In genomic region chr1:82290723-82291150, GRCm38 (mm10) we compare ENCODE assay signal across 8 mouse cellular contexts. TPM values are rescaled to one million over a fixed set of nuclear protein-coding genes. Genes with fewer than 3 reads are reported as not detected.
DNase-seq lines count a peak whose midpoint lies in the region; ATAC-seq lines count a peak whose summit lies in the region.

No protein-coding gene starts in this region.

- peak overlapping the region; percentile 53 for H3K9ac ChIP-seq in intestine, embryonic 14.5 days (ENCODE audit: low read length)
- peak overlapping the region; percentile 80 for H3K9ac ChIP-seq in midbrain, embryonic 11.5 days (ENCODE audit: low read length)
- H3K9ac ChIP-seq in stomach, embryonic 14.5 days (replicated peaks; ENCODE audit: low read depth, low read length), result peak overlapping the region; percentile 72

- peak overlapping the region; percentile 89 for H3K27ac ChIP-seq in intestine, embryonic 14.5 days (ENCODE audit: low read depth)
- H3K27ac ChIP-seq in midbrain, embryonic 11.5 days (ENCODE audit: low read depth, low read length), result peak overlapping the region; percentile 93
- H3K27ac ChIP-seq in stomach, embryonic 14.5 days (ENCODE audit: low read length), result peak overlapping the region; percentile 96

- H3K9me3 ChIP-seq in erythroblast, embryonic 14.5 days (ENCODE audit: control insufficient read depth, low read length), result peaks cover 6% of the 10 kb centered on the region
- H3K9me3 ChIP-seq in intestine, embryonic 14.5 days (ENCODE audit: control insufficient read depth, low read length), result no peaks in the 10 kb centered on the region
- H3K9me3 ChIP-seq in midbrain, embryonic 11.5 days (ENCODE audit: control insufficient read depth, low read length), result no peaks in the 10 kb centered on the region; the same call in 1 of the 2 replicates
- H3K9me3 ChIP-seq in stomach, embryonic 14.5 days (ENCODE audit: control insufficient read depth, low read depth, low read length), result no peaks in the 10 kb centered on the region

- ATAC-seq in erythroblast, adult 5-6 weeks (replicated peaks; ENCODE audit: low FRiP score, poor library complexity, severe bottlenecking), result no peak
- ATAC-seq in intestine, embryonic 14.5 days (replicated peaks; ENCODE audit: low FRiP score, low TSS enrichment, low read depth), result peak; percentile 16
- peak; percentile 63 for ATAC-seq in midbrain, embryonic 11.5 days (ENCODE audit: low FRiP score)
- peak; percentile 50 for ATAC-seq in stomach, embryonic 14.5 days (ENCODE audit: insufficient number of reproducible peaks, insufficient read depth, low FRiP score, low read depth)

- H3K4me1 ChIP-seq in erythroblast, embryonic 14.5 days (ENCODE audit: control insufficient read depth), result no peaks in the 10 kb centered on the region; the same call in 1 of the 2 replicates
- H3K4me1 ChIP-seq in intestine, embryonic 14.5 days (replicated peaks; ENCODE audit: control insufficient read depth, insufficient read depth, low read length), result peaks cover 34% of the 10 kb centered on the region
- peaks cover 37% of the 10 kb centered on the region for H3K4me1 ChIP-seq in midbrain, embryonic 11.5 days (ENCODE audit: control insufficient read depth, insufficient read depth, low read length)
- peaks cover 30% of the 10 kb centered on the region for H3K4me1 ChIP-seq in stomach, embryonic 14.5 days (ENCODE audit: control insufficient read depth, insufficient read depth, low read length)

- peaks cover 8% of the 10 kb centered on the region; the same call in 1 of the 2 replicates for H3K36me3 ChIP-seq in erythroblast, embryonic 14.5 days (ENCODE audit: control insufficient read depth)
- 0 out of 2 replicates have a peak, but pooled peaks cover 4% of the 10 kb centered on the region for H3K36me3 ChIP-seq in intestine, embryonic 14.5 days (ENCODE audit: control insufficient read depth, insufficient read depth, low read length)
- peaks cover 14% of the 10 kb centered on the region for H3K36me3 ChIP-seq in midbrain, embryonic 11.5 days (ENCODE audit: control insufficient read depth, insufficient read depth, low read length)
- peaks cover 9% of the 10 kb centered on the region for H3K36me3 ChIP-seq in stomach, embryonic 14.5 days (ENCODE audit: control insufficient read depth, insufficient read depth, low read length)

- intact Hi-C loops in gastrocnemius, postnatal 14 days (cut with DNase I; ENCODE audit: low total_unique reads), result loop anchor here (5.0 kb wide), 3 partner anchors 142 to 973 kb away; no protein-coding TSS in a partner anchor
- intact Hi-C loops in left cerebral cortex, postnatal 14 days (cut with DNase I), result loop anchor here (5.0 kb wide), 1 partner anchor 142 kb away; no protein-coding TSS in a partner anchor

- H3K27me3 ChIP-seq in erythroblast, embryonic 14.5 days (ENCODE audit: control insufficient read depth), result peaks cover 94% of the 10 kb centered on the region
- 0 out of 2 replicates have a peak, but pooled peaks cover 2% of the 10 kb centered on the region for H3K27me3 ChIP-seq in intestine, embryonic 14.5 days (replicated peaks; ENCODE audit: control insufficient read depth, insufficient read depth, low read length)
- no peaks in the 10 kb centered on the region for H3K27me3 ChIP-seq in midbrain, embryonic 11.5 days (ENCODE audit: control insufficient read depth, insufficient read depth, low read length)
- H3K27me3 ChIP-seq in stomach, embryonic 14.5 days (ENCODE audit: control insufficient read depth, insufficient read depth, low read length), result no peaks in the 10 kb centered on the region

- peak overlapping the region; percentile 58 for H3K4me3 ChIP-seq in erythroblast, embryonic 14.5 days (replicated peaks)
- H3K4me3 ChIP-seq in intestine, embryonic 14.5 days (ENCODE audit: low read depth, low read length), result peak overlapping the region; percentile 75
- peak overlapping the region; percentile 66 for H3K4me3 ChIP-seq in midbrain, embryonic 11.5 days (ENCODE audit: low read depth, low read length)
- peak overlapping the region; percentile 70 for H3K4me3 ChIP-seq in stomach, embryonic 14.5 days (ENCODE audit: low read depth, low read length)

- DNase-seq in cerebellum, postnatal 25 days, result peak; percentile 88 to 89
- DNase-seq in gastrocnemius, postnatal 14 days, result peak; percentile 88
- peak; percentile 88 for DNase-seq in intestine, embryonic 14.5 days (ENCODE audit: low spot score)
- peak; percentile 80 to 84 for DNase-seq in left cerebral cortex, postnatal 14 days (ENCODE audit: low spot score in 2 of 2)
- DNase-seq in midbrain, embryonic 11.5 days (ENCODE audit: low spot score, missing footprints), result peak; percentile 98

- WGBS in intestine, embryonic 14.5 days, result under 1% methylated on average over 31 of the region's 31 CpGs
- WGBS in midbrain, embryonic 11.5 days, result under 1% methylated on average over 31 of the region's 31 CpGs
- 0% methylated on average over 30 of the region's 31 CpGs for WGBS in stomach, embryonic 14.5 days

- H3K4me2 ChIP-seq in intestine, embryonic 14.5 days (ENCODE audit: low read length), result peak overlapping the region; percentile 86
- peak overlapping the region; percentile 83 for H3K4me2 ChIP-seq in midbrain, embryonic 11.5 days
- peak overlapping the region; percentile 88 for H3K4me2 ChIP-seq in stomach, embryonic 14.5 days (replicated peaks; ENCODE audit: low read depth, low read length)

RNA-seq across cellular contexts. Expression of gene Irs1, which starts 0.5 kb away (rescaled TPM):
- polyA plus RNA-seq in erythroblast, embryonic 14.5 days (2012), result 0.01 TPM in 1 of 2 replicates, not detected in the other
- total RNA-seq in erythroblast, adult 5-6 weeks (2015; ENCODE audit: low replicate concordance), result 0.42 TPM in 1 of 2 replicates, not detected in the other
- total RNA-seq in erythroblast, adult 5-6 weeks (2017; ENCODE audit: low replicate concordance), result not detected in 2 replicates
- 10 to 100 TPM; 43.0 to 60.6 TPM for total RNA-seq in gastrocnemius, postnatal 14 days (2021)
- 3.9 and 4.0 TPM in 2 replicates for polyA plus RNA-seq in intestine, embryonic 14.5 days (2014; fragmentation: Nextera tagmentation; extraction: Ambion mirVana)
- 10 to 100 TPM; 19.9 to 20.3 TPM for total RNA-seq in left cerebral cortex, postnatal 14 days (2021)
- polyA plus RNA-seq in midbrain, embryonic 11.5 days (2014; fragmentation: Nextera tagmentation; extraction: Ambion mirVana), result 5.3 and 5.9 TPM in 2 replicates
- 6.7 TPM in 2 replicates for polyA plus RNA-seq in stomach, embryonic 14.5 days (2014; fragmentation: Nextera tagmentation; extraction: Ambion mirVana)

RNA-seq across cellular contexts. Expression of gene Rhbdd1, which starts 25.5 kb away (rescaled TPM):
- 0.13 and 0.15 TPM in 2 replicates for polyA plus RNA-seq in erythroblast, embryonic 14.5 days (2012)
- 3.6 and 5.2 TPM in 2 replicates for total RNA-seq in erythroblast, adult 5-6 weeks (2015; ENCODE audit: low replicate concordance)
- 4.6 and 7.6 TPM in 2 replicates for total RNA-seq in erythroblast, adult 5-6 weeks (2017; ENCODE audit: low replicate concordance)
- total RNA-seq in gastrocnemius, postnatal 14 days (2021), result 1 to 10 TPM; 8.7 to 9.9 TPM
- polyA plus RNA-seq in intestine, embryonic 14.5 days (2014; fragmentation: Nextera tagmentation; extraction: Ambion mirVana), result 5.3 and 6.8 TPM in 2 replicates
- 1 to 10 TPM; 5.4 to 5.6 TPM for total RNA-seq in left cerebral cortex, postnatal 14 days (2021)
- polyA plus RNA-seq in midbrain, embryonic 11.5 days (2014; fragmentation: Nextera tagmentation; extraction: Ambion mirVana), result 7.2 and 7.7 TPM in 2 replicates
- 6.2 and 6.6 TPM in 2 replicates for polyA plus RNA-seq in stomach, embryonic 14.5 days (2014; fragmentation: Nextera tagmentation; extraction: Ambion mirVana)

RNA-seq across cellular contexts. Expression of gene Gm9747, which starts 57.8 kb away (rescaled TPM):
- polyA plus RNA-seq in erythroblast, embryonic 14.5 days (2012), result not detected in 2 replicates
- total RNA-seq in erythroblast, adult 5-6 weeks (2015; ENCODE audit: low replicate concordance), result not detected in 2 replicates
- total RNA-seq in erythroblast, adult 5-6 weeks (2017; ENCODE audit: low replicate concordance), result not detected in 2 replicates
- not detected for total RNA-seq in gastrocnemius, postnatal 14 days (2021)
- 13.0 and 14.2 TPM in 2 replicates for polyA plus RNA-seq in intestine, embryonic 14.5 days (2014; fragmentation: Nextera tagmentation; extraction: Ambion mirVana)
- not detected for total RNA-seq in left cerebral cortex, postnatal 14 days (2021)
- polyA plus RNA-seq in midbrain, embryonic 11.5 days (2014; fragmentation: Nextera tagmentation; extraction: Ambion mirVana), result 22.6 and 23.7 TPM in 2 replicates
- polyA plus RNA-seq in stomach, embryonic 14.5 days (2014; fragmentation: Nextera tagmentation; extraction: Ambion mirVana), result 20.3 and 22.5 TPM in 2 replicates

Comparison
In these comparisons a context has a peak if more than half of its experiments do, and no peak if none do; other contexts are left out.
1. RNA of gene Gm9747, which starts 57.8 kb away (polyA plus RNA-seq): 22.6 to 23.7 TPM in midbrain, embryonic 11.5 days, 20.3 to 22.5 TPM in stomach, embryonic 14.5 days and 13.0 to 14.2 TPM in intestine, embryonic 14.5 days; not detected in erythroblast, embryonic 14.5 days; every median in the first group is over 10 times any median in the second.
2. Peak in every context shown above with its lines, with median percentiles within 50 percentile points of each other: H3K4me3 ChIP-seq, DNase-seq, H3K27ac ChIP-seq, H3K4me2 ChIP-seq and H3K9ac ChIP-seq.